Mouse (Mus musculus) lung, embryonic 14.5 days (tissue): ENCODE data around the gene Kdm7a. TPM values are rescaled to one million over a fixed set of nuclear protein-coding genes. Genes with fewer than 3 reads are reported as not detected.
A peak's percentile ranks its signal among the peaks of the same experiment; 100 is the strongest.

Experiments used
- ATAC-seq: fragments of 200-750 bp; cut with Nextera tagmentation; 2 replicates; pipeline ENCODE4 v1.8.0; 2017; ENCODE audit warnings: mild to moderate bottlenecking, moderate TSS enrichment, moderate library complexity; ENCODE audit not compliant: insufficient read depth
- DNase-seq: peaks from one replicate; pipeline ENCODE4 v3.0.0-alpha.2; 2015
- H3K27ac ChIP-seq: fragments of 300-500 bp; sonication (generic); 2 replicates; pipeline ENCODE4 v1.5.1; 2014; ENCODE audit warnings: low read depth, mild to moderate bottlenecking, moderate library complexity
- H3K27me3 ChIP-seq: fragments of 300-500 bp; sonication (generic); 2 replicates; pipeline ENCODE4 v1.6.1; 2014; ENCODE audit warnings: low read length, control low read depth; ENCODE audit not compliant: insufficient read depth
- H3K36me3 ChIP-seq: fragments of 300-500 bp; sonication (generic); 2 replicates; pipeline ENCODE4 v1.6.1; 2014; ENCODE audit warnings: control low read depth; ENCODE audit not compliant: insufficient read depth
- H3K4me1 ChIP-seq: fragments of 300-500 bp; sonication (generic); 2 replicates; pipeline ENCODE4 v1.6.1; 2014; ENCODE audit warnings: antibody characterized with exemption, control low read depth; ENCODE audit not compliant: insufficient read depth
- H3K4me2 ChIP-seq: fragments of 300-500 bp; sonication (generic); 2 replicates; pipeline ENCODE4 v1.6.1; 2014; ENCODE audit warnings: mild to moderate bottlenecking
- H3K4me3 ChIP-seq: fragments of 300-500 bp; sonication (generic); 2 replicates; pipeline ENCODE4 v1.5.1; 2014; ENCODE audit warnings: low read depth, low read length
- H3K9ac ChIP-seq: fragments of 300-500 bp; sonication (generic); 2 replicates; pipeline ENCODE4 v1.6.1; 2014
- H3K9me3 ChIP-seq: fragments of 300-500 bp; sonication (generic); 2 replicates; pipeline ENCODE4 v1.6.1; 2016; ENCODE audit warnings: low read depth, low read length, control low read depth
- CTCF ChIP-seq: IDR thresholded peaks from 2 replicates; pipeline ENCODE4 v1.5.1; 2016; ENCODE audit warnings: antibody characterized with exemption, low read depth
- WGBS: fragments of 180-500 bp; shearing (Covaris S2); extraction: QIAGEN DNeasy Blood & Tissue Kit; methylation state at CpG from one replicate; pipeline ENCODE4 v1.1.7; 2014; 5-methylcytosine and 5-hydroxymethylcytosine counted together
- polyA plus RNA-seq: library from polyadenylated mRNA; unstranded; fragments of >200 nt; fragmentation: Nextera tagmentation; extraction: Ambion mirVana; gene quantifications from 2 replicates; pipeline ENCODE4 v1.2.1, GENCODE M21; 2014

The Kdm7a gene
- polyA plus RNA-seq, 1 experiment from 2014 or later: 6.8 TPM

GRCm38 (mm10) chr6:39225876-39226609 lies 19.5 kb upstream of the Kdm7a start:
- DNase-seq (no peak), ATAC-seq (no peak)
- 33% methylated on average over 7 of the region's 7 CpGs for WGBS
- no peak overlapping the region for H3K9ac ChIP-seq
- no peak overlapping the region for H3K4me3 ChIP-seq
- H3K27me3 ChIP-seq: no peaks in the 10 kb centered on the region
- no peaks in the 10 kb centered on the region for H3K4me1 ChIP-seq
- no peaks in the 10 kb centered on the region for H3K9me3 ChIP-seq
- no peak overlapping the region for H3K4me2 ChIP-seq
- TF ChIP-seq CTCF: no peak
- no peaks in the 10 kb centered on the region for H3K36me3 ChIP-seq
- H3K27ac ChIP-seq: no peak overlapping the region

GRCm38 (mm10) chr6:39223328-39223885 lies 16.8 kb upstream of the Kdm7a start:
- 69% methylated on average over 5 of the region's 5 CpGs for WGBS
- Histone ChIP-seq H3K36me3 (no peaks in the 10 kb centered on the region), H3K4me3 (no peak overlapping the region), H3K9ac (no peak overlapping the region), H3K4me2 (no peak overlapping the region), H3K4me1 (no peaks in the 10 kb centered on the region), H3K9me3 (no peaks in the 10 kb centered on the region), H3K27ac (no peak overlapping the region), H3K27me3 (no peaks in the 10 kb centered on the region)
- no peak for DNase-seq
- ATAC-seq: no peak
- TF ChIP-seq CTCF: no peak

- H3K9ac ChIP-seq: no peak overlapping the region
- 56% methylated on average over 5 of the region's 5 CpGs for WGBS
- H3K9me3 ChIP-seq: no peaks in the 10 kb centered on the region
- no peak for ATAC-seq
- no peaks in the 10 kb centered on the region for H3K4me1 ChIP-seq
- H3K36me3 ChIP-seq: no peaks in the 10 kb centered on the region
- no peak overlapping the region for H3K4me3 ChIP-seq
- no peak for DNase-seq
- no peaks in the 10 kb centered on the region for H3K27me3 ChIP-seq
- no peak overlapping the region for H3K4me2 ChIP-seq
- no peak overlapping the region for H3K27ac ChIP-seq
- no peak for TF ChIP-seq CTCF
Measured at GRCm38 (mm10) chr6:39222487-39222886, 15.9 kb upstream of the Kdm7a start.

GRCm38 (mm10) chr6:39217961-39218360 lies 11.4 kb upstream of the Kdm7a start:
- H3K4me3 ChIP-seq: no peak overlapping the region
- H3K36me3 ChIP-seq: no peaks in the 10 kb centered on the region
- no peak for ATAC-seq
- no peaks in the 10 kb centered on the region for H3K9me3 ChIP-seq
- no peak overlapping the region for H3K27ac ChIP-seq
- H3K4me1 ChIP-seq: no peaks in the 10 kb centered on the region
- no peak for TF ChIP-seq CTCF
- DNase-seq: no peak
- H3K4me2 ChIP-seq: no peak overlapping the region
- no peaks in the 10 kb centered on the region for H3K27me3 ChIP-seq
- H3K9ac ChIP-seq: no peak overlapping the region
- WGBS: 77% methylated on average over 2 of the region's 2 CpGs

- no peak overlapping the region for H3K4me3 ChIP-seq
- H3K4me2 ChIP-seq: no peak overlapping the region
- DNase-seq (no peak), ATAC-seq (no peak)
- WGBS: 88% methylated on average over 3 of the region's 3 CpGs
- H3K36me3 ChIP-seq: no peaks in the 10 kb centered on the region
- H3K27me3 ChIP-seq: no peaks in the 10 kb centered on the region
- H3K9me3 ChIP-seq: no peaks in the 10 kb centered on the region
- TF ChIP-seq CTCF: no peak
- H3K9ac ChIP-seq: no peak overlapping the region
- no peaks in the 10 kb centered on the region for H3K4me1 ChIP-seq
- no peak overlapping the region for H3K27ac ChIP-seq
Measured at GRCm38 (mm10) chr6:39217138-39217537, 10.5 kb upstream of the Kdm7a start.

GRCm38 (mm10) chr6:39214949-39215606 lies 8.5 kb upstream of the Kdm7a start:
- Histone ChIP-seq H3K36me3 (no peaks in the 10 kb centered on the region), H3K4me3 (no peak overlapping the region), H3K9ac (no peak overlapping the region), H3K27me3 (no peaks in the 10 kb centered on the region), H3K27ac (0 out of 2 replicates have a peak overlapping the region, but pooled peaks have one; percentile 1), H3K4me2 (no peak overlapping the region), H3K4me1 (no peaks in the 10 kb centered on the region), H3K9me3 (no peaks in the 10 kb centered on the region)
- DNase-seq (peak; percentile 84), ATAC-seq (peak; percentile 86)
- WGBS: 43% methylated on average over 5 of the region's 5 CpGs
- no peak for TF ChIP-seq CTCF

GRCm38 (mm10) chr6:39209677-39210076 lies 3.1 kb upstream of the Kdm7a start:
- no peak for TF ChIP-seq CTCF
- Histone ChIP-seq H3K36me3 (no peaks in the 10 kb centered on the region), H3K9ac (no peak overlapping the region), H3K4me1 (no peaks in the 10 kb centered on the region), H3K4me2 (no peak overlapping the region), H3K27me3 (no peaks in the 10 kb centered on the region), H3K9me3 (no peaks in the 10 kb centered on the region), H3K27ac (no peak overlapping the region), H3K4me3 (no peak overlapping the region)
- 82% methylated on average over 4 of the region's 4 CpGs for WGBS
- DNase-seq (no peak), ATAC-seq (no peak)
